Mouse (Mus musculus): ENCODE results near the gene Armh4. TPM values are rescaled to one million over a fixed set of nuclear protein-coding genes. Genes with fewer than 3 reads are reported as not detected.

The Armh4 gene
- total RNA-seq, 2 experiments from 2014 or later = 5.7 to 7.7 TPM

DNA sequence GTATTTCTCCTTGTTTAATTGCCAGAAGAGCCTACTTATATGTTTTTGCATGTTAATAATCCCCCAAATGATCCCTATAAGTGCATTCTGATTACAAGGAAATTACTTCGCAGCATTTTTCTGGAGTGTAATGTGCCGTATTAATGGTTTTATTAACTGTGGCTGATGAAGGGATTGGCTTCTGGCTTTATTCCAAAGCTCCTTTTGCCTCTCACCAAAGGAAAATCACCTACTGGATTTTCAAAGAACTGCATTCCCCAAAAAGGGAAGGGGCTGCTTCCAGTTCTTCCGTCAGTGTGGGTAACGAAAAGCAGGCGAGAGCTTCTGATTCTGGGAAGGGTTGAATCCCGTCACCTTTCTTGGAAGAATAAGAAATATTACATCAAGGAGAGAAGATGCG lies 43.9 kb downstream of the Armh4 start:
- DNase-seq (ENCODE audit: low spot score) = no peak
- intact Hi-C loops (cut with DNase I) = no loop called here

- intact Hi-C loops (cut with DNase I) = no loop called here
- no peak for DNase-seq (ENCODE audit: low spot score)
These were observed 44.6 kb downstream of the Armh4 start for GRCm38 (mm10) chr14:49738441-49739088.

- no peak for DNase-seq (ENCODE audit: low spot score)
- intact Hi-C loops (cut with DNase I) = loop anchor here (2.0 to 5.0 kb wide), 2 partner anchors 342 to 497 kb away; no protein-coding TSS in a partner anchor
These were observed 49.2 kb downstream of the Armh4 start for GRCm38 (mm10) chr14:49733950-49734349.

DNA sequence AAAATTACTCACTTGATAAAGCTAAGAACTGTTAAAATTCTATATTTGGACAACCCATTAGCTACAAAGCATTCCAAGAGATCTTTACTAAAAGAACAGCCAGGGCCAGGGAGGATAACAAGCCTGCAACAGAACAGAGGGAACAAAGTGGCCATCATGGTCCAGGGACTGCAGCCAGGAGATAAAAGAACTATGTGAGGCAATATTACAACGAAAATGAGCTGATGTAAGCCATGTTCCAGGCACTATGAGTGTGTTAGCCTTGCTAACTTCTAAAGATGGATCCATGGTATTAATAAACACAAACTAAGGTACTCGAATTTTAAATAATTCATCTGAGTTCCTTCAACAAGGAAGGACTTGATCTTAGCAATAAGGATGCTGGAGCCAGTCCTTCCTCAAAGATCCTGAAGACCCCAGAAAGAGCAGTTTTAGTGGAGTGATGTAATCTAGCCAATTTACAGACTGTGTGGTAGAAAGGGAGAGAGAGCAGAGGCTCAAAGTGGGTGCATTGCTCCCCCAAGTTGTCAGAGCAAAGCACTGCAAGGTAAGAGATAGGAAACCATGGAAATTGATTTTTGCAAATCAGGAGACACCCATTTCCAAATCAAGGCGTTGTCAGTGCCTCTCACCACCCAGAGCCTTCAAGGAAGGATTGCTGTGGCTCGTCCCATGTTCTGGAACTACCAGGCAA lies 59.7 kb downstream of the Armh4 start:
- peak; percentile 20 for DNase-seq (ENCODE audit: low spot score)
- intact Hi-C loops (cut with DNase I) = loop anchor here (5.0 to 10.0 kb wide), 2 partner anchors 59 to 181 kb away; no protein-coding TSS in a partner anchor

DNA sequence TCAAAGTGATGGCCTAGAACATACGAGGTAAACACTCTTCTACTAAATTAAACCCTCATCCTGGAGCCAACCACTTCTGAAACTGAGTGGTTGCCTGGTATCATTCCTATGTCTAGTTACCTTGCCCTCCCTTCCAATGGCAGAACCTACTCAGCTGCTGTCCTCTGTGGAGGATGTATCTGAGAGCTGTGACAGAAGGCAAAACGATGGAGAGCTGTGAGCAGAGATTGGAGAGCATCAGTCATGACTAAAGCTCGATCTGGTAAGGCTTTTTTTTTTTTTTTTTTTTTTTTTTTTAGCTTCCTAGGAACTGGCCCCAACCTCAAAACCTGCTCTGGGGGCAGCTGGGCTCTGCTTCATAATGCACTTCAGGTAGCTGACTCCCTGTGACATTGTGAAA lies 60.4 kb downstream of the Armh4 start:
- no peak for DNase-seq (ENCODE audit: low spot score)
- intact Hi-C loops (cut with DNase I) = loop anchor here (5.0 to 10.0 kb wide), 2 partner anchors 58 to 180 kb away; no protein-coding TSS in a partner anchor

DNA sequence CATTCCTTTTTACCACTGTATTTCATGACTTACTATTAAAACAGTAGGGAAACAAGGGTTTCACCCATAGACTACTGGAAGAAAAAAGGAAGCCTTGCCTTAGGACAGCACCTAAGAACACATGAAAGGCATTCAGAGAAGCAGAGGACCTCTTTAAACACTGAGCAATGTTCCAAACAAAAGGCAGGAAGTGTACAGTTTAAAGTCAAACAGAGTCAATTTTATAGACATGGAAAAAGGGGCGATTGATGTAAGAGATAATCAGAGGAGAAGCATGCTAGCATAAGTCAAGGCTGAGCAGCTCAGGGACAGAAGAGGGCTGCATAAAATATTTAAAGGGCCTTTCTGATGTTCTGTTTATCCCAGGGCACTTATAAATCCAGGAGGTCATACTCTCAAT lies 61.9 kb downstream of the Armh4 start:
- DNase-seq (ENCODE audit: low spot score) = no peak
- intact Hi-C loops (cut with DNase I) = loop anchor here (5.0 to 10.0 kb wide), 2 partner anchors 56 to 179 kb away; no protein-coding TSS in a partner anchor

GRCm38 (mm10) chr14:49719678-49720077 lies 63.5 kb downstream of the Armh4 start:
- intact Hi-C loops (cut with DNase I) = loop anchor here (5.0 to 10.0 kb wide), 2 partner anchors 55 to 177 kb away; no protein-coding TSS in a partner anchor

DNA sequence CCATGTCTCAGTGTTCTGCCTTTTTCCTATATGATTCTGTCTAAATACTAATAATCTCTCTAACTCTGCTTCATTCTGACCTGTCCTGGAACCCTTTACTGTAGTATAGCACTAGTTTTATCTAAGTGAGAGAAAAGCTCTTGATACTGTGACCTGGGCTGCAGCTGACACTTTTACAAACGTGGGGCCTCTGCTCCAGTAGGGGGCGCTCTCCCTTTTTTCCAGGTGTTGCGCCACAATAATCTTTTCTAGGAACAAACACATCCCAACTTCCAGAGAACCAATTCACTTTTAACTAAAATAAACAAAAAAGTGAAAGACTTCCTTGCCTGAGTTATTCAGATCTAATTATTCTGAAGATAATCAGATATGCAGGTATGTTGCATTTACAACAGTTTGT lies 72.2 kb downstream of the Armh4 start:
- intact Hi-C loops (cut with DNase I) = no loop called here
- no peak for DNase-seq (ENCODE audit: low spot score)

More at GRCm38 (mm10) chr14:49719678-49720077, 63.5 kb downstream of the Armh4 start:
- no peak for DNase-seq (ENCODE audit: low spot score)

GRCm38 (mm10) chr14:49703432-49704200 lies 79.6 kb downstream of the Armh4 start:
- no peak for DNase-seq (ENCODE audit: low spot score)
- intact Hi-C loops (cut with DNase I) = no loop called here

DNA sequence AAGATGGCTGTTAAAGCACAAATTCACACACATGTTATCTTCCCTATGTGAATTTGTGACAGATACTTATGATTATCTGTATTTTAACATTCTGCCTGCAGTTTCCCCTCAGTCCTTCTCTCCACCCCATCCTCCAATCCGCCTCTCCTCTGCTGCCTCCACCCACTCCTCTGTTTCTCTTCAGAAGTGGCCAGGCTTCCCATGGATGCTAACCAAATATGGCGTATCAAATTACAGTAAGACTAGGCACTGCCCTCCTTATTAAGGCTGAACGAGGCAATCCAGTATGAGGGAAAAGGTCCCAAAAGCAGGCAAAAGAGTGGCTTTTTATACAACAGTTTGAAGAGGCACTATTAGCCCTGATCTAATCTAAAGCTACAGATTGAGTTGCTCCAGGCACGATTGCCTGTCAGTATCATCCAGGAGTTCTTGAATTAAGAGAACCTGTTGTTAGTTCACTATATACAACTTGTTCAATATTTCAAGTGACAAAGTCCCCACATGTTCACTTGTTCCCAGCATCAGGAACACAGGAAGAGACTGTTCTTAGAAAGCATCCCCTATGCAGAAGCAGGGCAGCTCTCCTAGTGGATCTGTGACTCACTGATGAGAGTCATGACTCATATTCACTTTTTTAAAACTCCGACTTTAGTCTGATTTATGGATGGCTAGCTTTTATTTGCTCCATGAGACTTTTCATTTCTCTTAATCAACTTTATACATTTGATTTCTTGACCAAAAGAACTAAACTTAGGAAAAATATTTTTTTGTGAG lies 103.5 kb downstream of the Armh4 start:
- no peak for DNase-seq (ENCODE audit: low spot score)
- intact Hi-C loops (cut with DNase I) = no loop called here

DNA sequence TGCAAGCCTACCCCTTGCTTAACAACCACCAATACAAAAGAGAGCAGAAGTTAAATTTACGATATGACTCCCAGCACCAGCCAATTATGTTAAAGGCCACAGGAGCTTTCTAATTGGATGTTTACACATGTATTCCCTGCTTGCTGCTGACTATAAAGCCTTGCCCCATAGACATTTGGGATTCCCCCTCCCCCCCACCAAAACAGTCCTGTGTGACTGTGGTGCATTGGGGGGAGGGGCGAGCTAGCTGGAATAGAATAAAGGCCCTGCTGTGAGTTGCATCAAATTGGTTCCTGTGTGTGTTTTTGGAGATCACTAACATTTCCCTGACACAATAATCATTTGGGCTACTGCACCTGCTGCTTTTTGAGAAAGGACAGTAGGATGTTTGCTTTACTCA lies 106.6 kb downstream of the Armh4 start:
- no peak for DNase-seq (ENCODE audit: low spot score)

GRCm38 (mm10) chr14:49660444-49660843 lies 122.7 kb downstream of the Armh4 start:
- no peak for DNase-seq (ENCODE audit: low spot score)
- intact Hi-C loops (cut with DNase I) = loop anchor here (10.0 kb wide), 1 partner anchor 64 kb away; no protein-coding TSS in a partner anchor

More for the DNA sequence above, 106.6 kb downstream of the Armh4 start:
- intact Hi-C loops (cut with DNase I) = no loop called here

- intact Hi-C loops (cut with DNase I) = no loop called here
- DNase-seq (ENCODE audit: low spot score) = no peak
These were observed 134.0 kb downstream of the Armh4 start for GRCm38 (mm10) chr14:49649191-49649590.

GRCm38 (mm10) chr14:49637422-49637821 lies 145.8 kb downstream of the Armh4 start:
- intact Hi-C loops (cut with DNase I) = no loop called here
- DNase-seq (ENCODE audit: low spot score) = no peak

GRCm38 (mm10) chr14:49626055-49626454 lies 157.1 kb downstream of the Armh4 start:
- no peak for DNase-seq (ENCODE audit: low spot score)
- intact Hi-C loops (cut with DNase I) = no loop called here

Other genes with a start within 250 kb of the Armh4 start
- gene Olfr722, start 118.6 kb upstream of the Armh4 start, total RNA-seq (2021) = not detected
- not detected for gene Olfr723, start 148.4 kb upstream of the Armh4 start, total RNA-seq (2021)
- not detected for gene Olfr724, start 179.9 kb upstream of the Armh4 start, total RNA-seq (2021)

Measured in heart, postnatal 25 days (tissue).